Mouse (Mus musculus): ENCODE measurements around the gene Fiz1.

GRCm38 (mm10) chr7:4971068-4971467 lies 43.4 kb downstream of the Fiz1 start, which contains the start of gene Sbk3:
- TF ChIP-seq CTCF (IDR thresholded peaks at IDR 0.05; ENCODE audit: extremely low read depth, insufficient read depth, low read length) (no peak), POLR2A (IDR thresholded peaks at IDR 0.05; ENCODE audit: extremely low read depth, insufficient read depth, low read length) (no peak)
